Comparison of ENCODE assay signal across 24 mouse cellular contexts in genomic region chr2:129531102-129531501, GRCm38 (mm10). TPM values are rescaled to one million over a fixed set of nuclear protein-coding genes. Genes with fewer than 3 reads are reported as not detected.
DNase-seq lines count a peak whose midpoint lies in the region; TF ChIP-seq lines count a peak whose summit lies in the region.
"Had no signal": no experiment of that assay in that cellular context is flagged by ENCODE, and none has a peak within 500 bp of the region (broad histone marks: within the 10 kb centered on the region; RNA-seq: fewer than 3 reads in every experiment).

No protein-coding gene starts in this region.

- TF ChIP-seq EP300 in heart, adult 2 months (IDR thresholded peaks at IDR 0.05; ENCODE audit: insufficient read depth, low read depth, low read length) = no peak

- intact Hi-C loops in heart, adult 2 months (cut with DNase I) = no loop called here
- intact Hi-C loops in heart, postnatal 25 days (cut with DNase I) = no loop called here

- H3K9ac ChIP-seq in heart, adult 2 months (ENCODE audit: low read depth, low read length) = no peak overlapping the region
- H3K9ac ChIP-seq: forebrain, embryonic 13.5 days; forebrain, postnatal 0 days; heart, embryonic 15.5 days; hindbrain, embryonic 14.5 days; intestine, embryonic 15.5 days had no signal

- peak overlapping the region; percentile 32; the same call in 1 of the 2 replicates for H3K27ac ChIP-seq in heart, adult 2 months
- H3K27ac ChIP-seq: embryonic facial prominence, embryonic 10.5 days; forebrain, embryonic 13.5 days; heart, embryonic 10.5 days; heart, embryonic 15.5 days; hindbrain, embryonic 10.5 days; hindbrain, embryonic 14.5 days; intestine, embryonic 15.5 days had no signal

- H3K79me2 ChIP-seq in heart, adult 2 months (replicated peaks; ENCODE audit: control insufficient read depth, insufficient read depth, low read length) = no peaks in the 10 kb centered on the region

- no peaks in the 10 kb centered on the region for H3K27me3 ChIP-seq in heart, adult 2 months (ENCODE audit: control insufficient read depth, insufficient read depth, low read length)
- H3K27me3 ChIP-seq: CH12.LX; forebrain, embryonic 13.5 days; heart, embryonic 15.5 days; intestine, embryonic 15.5 days; Patski had no signal

- no peaks in the 10 kb centered on the region for H3K36me3 ChIP-seq in heart, adult 2 months (ENCODE audit: control insufficient read depth, insufficient read depth, low read length)
- H3K36me3 ChIP-seq: embryonic facial prominence, embryonic 10.5 days; heart, embryonic 10.5 days; heart, embryonic 15.5 days; hindbrain, embryonic 10.5 days; intestine, embryonic 15.5 days had no signal

- TF ChIP-seq POLR2A in heart, adult 2 months (IDR thresholded peaks at IDR 0.05; ENCODE audit: insufficient read depth, low read depth, low read length) = no peak

- no peak overlapping the region for H3K4me3 ChIP-seq in heart, adult 2 months
- H3K4me3 ChIP-seq: embryonic facial prominence, embryonic 10.5 days; forebrain, embryonic 13.5 days; heart, embryonic 10.5 days; heart, embryonic 15.5 days; hindbrain, embryonic 10.5 days; intestine, embryonic 15.5 days had no signal

- peak; percentile 4 for DNase-seq in cerebellum, adult 8-10 months
- DNase-seq in cerebellum, adult 11 months = no peak
- no peak for DNase-seq in heart, adult 2 months
- DNase-seq in heart, postnatal 25 days (ENCODE audit: low spot score) = no peak
- DNase-seq in brain, adult 2 months (ENCODE audit: low read depth, low spot score) = peak; percentile 76
- peak; percentile 66 to 80 for DNase-seq in cerebellum, postnatal 14 days
- no peak for DNase-seq in neural tube, embryonic 10.5 days (ENCODE audit: extremely low spot score, low spot score)
- DNase-seq: adrenal gland, postnatal 14 days; forebrain, postnatal 0 days; gastrocnemius, postnatal 14 days; heart, postnatal 14 days; kidney, adult 18-20 months had no signal

- H3K4me1 ChIP-seq in heart, adult 2 months (ENCODE audit: control insufficient read depth, insufficient read depth, low read length) = peaks cover 2% of the 10 kb centered on the region; the same call in 1 of the 2 replicates

- TF ChIP-seq CTCF in heart, adult 2 months (IDR thresholded peaks at IDR 0.05) = no peak

RNA-seq across cellular contexts. Expression of gene F830045P16Rik, which starts 5.3 kb away (rescaled TPM):
- total RNA-seq in heart, adult 2 months (2021) = under 1 TPM in 1 of 2 experiments, not detected in 1; 0.23 TPM
- polyA plus RNA-seq in heart, adult 2 months (2012; rRNA removed) = 0.20 TPM in 1 of 2 replicates, not detected in the other
- total RNA-seq in heart, postnatal 25 days (2021) = not detected
- total RNA-seq: adrenal gland, adult 18-20 months; adrenal gland, postnatal 14 days; CH12.LX; forebrain, postnatal 0 days; gastrocnemius, adult 18-20 months; gastrocnemius, postnatal 14 days had no signal
- polyA plus RNA-seq: activated CD4-positive, CD25-positive, alpha-beta regulatory T cell, adult 4 months; embryonic facial prominence, embryonic 10.5 days; forebrain, embryonic 13.5 days; forebrain, postnatal 0 days; heart, embryonic 15.5 days; hindbrain, embryonic 10.5 days; hindbrain, embryonic 14.5 days; intestine, embryonic 15.5 days; Patski had no signal

Comparison
In these comparisons a context has a peak if more than half of its experiments do, and no peak if none do; other contexts are left out.
1. DNase-seq: peak in cerebellum, adult 8-10 months (single experiment), brain, adult 2 months (single experiment) and cerebellum, postnatal 14 days (2 of 2); none in cerebellum, adult 11 months (single experiment), heart, adult 2 months (0 of 2), heart, postnatal 25 days (single experiment) and neural tube, embryonic 10.5 days (single experiment).